ENCODE assay signal across 7 mouse cellular contexts in genomic region chr4:65694011-65694410, GRCm38 (mm10).
"Had no signal": no experiment of that assay in that cellular context is flagged by ENCODE, and none has a peak within 500 bp of the region (broad histone marks: within the 10 kb centered on the region; RNA-seq: fewer than 3 reads in every experiment).

No protein-coding gene starts in this region.

- DNase-seq: kidney, adult 8-10 months; kidney, postnatal 25 days; layer of hippocampus, postnatal 36 days; liver; lung, adult 18-20 months; thymus, adult 2 months; thymus, postnatal 36 days had no signal
